Mouse (Mus musculus): ENCODE results near the gene Olfr907. TPM values are rescaled to one million over a fixed set of nuclear protein-coding genes. Genes with fewer than 3 reads are reported as not detected.

Olfr907 gene
- polyA plus RNA-seq (2015; fragmentation: Nextera tagmentation; extraction: Ambion mirVana) = not detected in 2 replicates

DNA sequence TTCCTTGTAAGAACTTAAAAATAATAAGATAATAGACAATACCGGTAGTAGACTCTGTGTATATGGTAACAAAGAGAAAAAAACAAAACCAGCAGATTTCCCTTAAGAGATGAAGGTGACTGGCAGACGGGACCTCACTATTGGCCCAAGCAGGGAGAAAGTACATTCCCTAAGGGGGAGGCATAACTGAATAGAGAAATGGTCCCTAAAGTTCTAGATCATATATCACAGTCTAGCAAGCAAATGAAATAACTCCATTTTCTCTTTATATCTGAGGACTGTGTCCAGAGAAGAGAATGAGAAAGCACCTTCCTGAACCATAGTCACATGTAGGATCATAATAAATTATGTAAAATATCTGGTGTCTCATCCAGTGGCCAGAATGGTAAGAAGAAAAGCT lies at the start of gene Olfr907:
Gene Olfr907 (plus strand): TSS at position 301 of the 400 bp plus-strand sequence.
- no peak within 1 kb of the TSS for H3K4me3 ChIP-seq (ENCODE audit: low read depth, low read length)
- no peaks in the 10 kb centered on the region for H3K9me3 ChIP-seq (replicated peaks; ENCODE audit: control insufficient read depth, low read length, poor library complexity, severe bottlenecking)
- ATAC-seq = no peak
- no peak within 1 kb of the TSS for H3K9ac ChIP-seq (ENCODE audit: low read depth, low read length)
- no peaks in the 10 kb centered on the region for H3K36me3 ChIP-seq (ENCODE audit: control insufficient read depth, insufficient read depth, low read length)
- no peak within 1 kb of the TSS for H3K27ac ChIP-seq (ENCODE audit: low read length)
- no peaks in the 10 kb centered on the region for H3K4me1 ChIP-seq (ENCODE audit: control insufficient read depth, insufficient read depth, low read length)
- no peak within 1 kb of the TSS for H3K4me2 ChIP-seq (ENCODE audit: low read length)
- 90% methylated on average over 2 of the region's 2 CpGs for WGBS
- no peaks in the 10 kb centered on the region for H3K27me3 ChIP-seq (ENCODE audit: control insufficient read depth, insufficient read depth, low read depth, low read length)

DNA sequence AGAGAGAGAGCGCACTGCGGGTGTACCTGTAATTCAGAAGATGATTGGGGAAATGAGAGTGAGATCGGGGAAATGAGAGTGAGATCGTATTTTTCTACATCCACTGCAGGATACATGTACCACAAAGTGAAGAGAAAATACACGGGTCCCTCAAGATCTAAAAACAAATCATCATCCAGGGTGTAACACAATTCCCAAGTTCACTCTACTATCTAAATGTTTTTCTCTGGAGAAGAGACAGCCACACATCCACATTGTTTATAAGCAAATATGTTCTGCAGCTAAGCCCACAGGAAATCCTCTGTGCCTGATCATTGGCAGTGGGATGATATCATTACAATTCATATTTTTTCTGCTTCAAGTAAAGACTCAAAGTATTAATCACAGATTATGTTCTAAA lies 48.2 kb upstream of the Olfr907 start, which contains the start of gene Olfr902:
Gene Olfr902 (plus strand): TSS at position 301 of the 400 bp plus-strand sequence.
- no peaks in the 10 kb centered on the region for H3K27me3 ChIP-seq (ENCODE audit: control insufficient read depth, insufficient read depth, low read depth, low read length)
- H3K36me3 ChIP-seq (ENCODE audit: control insufficient read depth, insufficient read depth, low read length) = no peaks in the 10 kb centered on the region
- 90% methylated on average over 5 of the region's 5 CpGs for WGBS
- no peaks in the 10 kb centered on the region for H3K9me3 ChIP-seq (replicated peaks; ENCODE audit: control insufficient read depth, low read length, poor library complexity, severe bottlenecking)
- no peak within 1 kb of the TSS for H3K4me2 ChIP-seq (ENCODE audit: low read length)
- no peak for ATAC-seq
- H3K4me1 ChIP-seq (ENCODE audit: control insufficient read depth, insufficient read depth, low read length) = no peaks in the 10 kb centered on the region
- no peak within 1 kb of the TSS for H3K4me3 ChIP-seq (ENCODE audit: low read depth, low read length)
- no peak within 1 kb of the TSS for H3K9ac ChIP-seq (ENCODE audit: low read depth, low read length)
- no peak within 1 kb of the TSS for H3K27ac ChIP-seq (ENCODE audit: low read length)

DNA sequence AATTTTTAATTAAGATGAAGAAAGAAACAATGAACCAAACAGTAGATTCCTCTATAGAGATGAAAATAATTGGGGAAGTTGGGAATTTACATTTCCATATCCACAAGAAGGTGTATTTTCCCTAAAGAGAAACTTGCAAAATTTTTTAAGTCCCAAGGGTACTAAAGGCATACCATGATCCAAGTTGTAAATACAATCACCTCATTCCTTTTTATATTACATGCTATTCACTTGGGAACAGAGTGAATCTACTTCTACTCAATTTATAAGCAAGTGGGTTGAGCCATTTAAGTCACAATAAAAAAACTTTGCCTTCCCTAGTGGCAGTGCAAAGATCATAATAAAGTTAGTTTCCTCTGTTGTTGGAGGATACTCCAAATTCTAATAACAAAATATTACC lies 32.8 kb upstream of the Olfr907 start, which contains the start of gene Olfr904:
Gene Olfr904 (plus strand): TSS at position 301 of the 400 bp plus-strand sequence.
- H3K27me3 ChIP-seq (ENCODE audit: control insufficient read depth, insufficient read depth, low read depth, low read length) = no peaks in the 10 kb centered on the region
- H3K4me1 ChIP-seq (ENCODE audit: control insufficient read depth, insufficient read depth, low read length) = no peaks in the 10 kb centered on the region
- no peaks in the 10 kb centered on the region for H3K9me3 ChIP-seq (replicated peaks; ENCODE audit: control insufficient read depth, low read length, poor library complexity, severe bottlenecking)
- no peaks in the 10 kb centered on the region for H3K36me3 ChIP-seq (ENCODE audit: control insufficient read depth, insufficient read depth, low read length)
- no peak within 1 kb of the TSS for H3K4me3 ChIP-seq (ENCODE audit: low read depth, low read length)
- H3K9ac ChIP-seq (ENCODE audit: low read depth, low read length) = no peak within 1 kb of the TSS
- no peak for ATAC-seq
- no peak within 1 kb of the TSS for H3K4me2 ChIP-seq (ENCODE audit: low read length)
- H3K27ac ChIP-seq (ENCODE audit: low read length) = no peak within 1 kb of the TSS

DNA sequence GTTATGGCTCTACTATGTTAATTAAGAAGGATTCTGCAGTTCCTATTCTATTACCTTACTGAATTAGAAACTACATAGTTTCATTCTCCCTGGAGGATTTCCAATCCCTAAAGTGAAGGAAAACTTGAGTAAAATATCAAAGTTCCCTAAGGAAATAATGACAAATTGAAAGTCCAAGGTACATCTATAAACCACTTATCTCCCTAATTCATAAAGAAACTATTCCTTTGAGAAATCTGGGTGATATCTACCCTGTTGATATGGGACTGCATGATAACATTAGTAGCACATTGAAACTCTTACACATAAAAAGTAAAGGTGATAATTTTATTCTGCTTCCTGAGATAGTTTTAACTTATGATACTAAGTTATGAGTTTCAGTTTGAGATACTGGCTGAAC lies 24.8 kb upstream of the Olfr907 start, which contains the start of gene Olfr905:
Gene Olfr905 (plus strand): TSS at position 301 of the 400 bp plus-strand sequence.
- H3K9me3 ChIP-seq (replicated peaks; ENCODE audit: control insufficient read depth, low read length, poor library complexity, severe bottlenecking) = no peaks in the 10 kb centered on the region
- H3K4me3 ChIP-seq (ENCODE audit: low read depth, low read length) = no peak within 1 kb of the TSS
- H3K4me1 ChIP-seq (ENCODE audit: control insufficient read depth, insufficient read depth, low read length) = no peaks in the 10 kb centered on the region
- H3K9ac ChIP-seq (ENCODE audit: low read depth, low read length) = no peak within 1 kb of the TSS
- H3K36me3 ChIP-seq (ENCODE audit: control insufficient read depth, insufficient read depth, low read length) = no peaks in the 10 kb centered on the region
- no peak for ATAC-seq
- no peaks in the 10 kb centered on the region for H3K27me3 ChIP-seq (ENCODE audit: control insufficient read depth, insufficient read depth, low read depth, low read length)
- no peak within 1 kb of the TSS for H3K27ac ChIP-seq (ENCODE audit: low read length)
- H3K4me2 ChIP-seq (ENCODE audit: low read length) = no peak within 1 kb of the TSS

DNA sequence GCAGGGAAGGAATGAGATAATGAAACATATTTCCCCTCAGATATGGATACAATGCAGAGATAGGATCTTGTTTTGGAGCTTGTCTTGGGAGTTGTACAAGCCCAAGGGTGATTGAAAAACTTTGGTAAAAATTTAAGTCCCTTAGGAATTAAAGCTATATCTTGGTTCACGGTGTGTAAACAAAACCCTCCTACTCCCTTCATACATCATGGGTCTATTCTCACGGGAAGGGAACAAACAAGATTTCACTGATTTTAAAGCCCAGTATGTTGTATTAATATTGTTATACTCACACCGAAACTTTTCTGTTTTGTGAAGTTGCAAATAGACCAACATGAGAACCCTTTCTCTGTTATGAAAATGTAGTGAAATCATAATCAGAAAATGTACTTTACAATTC lies 8.8 kb upstream of the Olfr907 start, which contains the start of gene Olfr906:
Gene Olfr906 (plus strand): TSS at position 301 of the 400 bp plus-strand sequence.
- Histone ChIP-seq H3K27ac (ENCODE audit: low read length) (no peak within 1 kb of the TSS), H3K9me3 (replicated peaks; ENCODE audit: control insufficient read depth, low read length, poor library complexity, severe bottlenecking) (no peaks in the 10 kb centered on the region), H3K4me2 (ENCODE audit: low read length) (no peak within 1 kb of the TSS), H3K9ac (ENCODE audit: low read depth, low read length) (no peak within 1 kb of the TSS), H3K27me3 (ENCODE audit: control insufficient read depth, insufficient read depth, low read depth, low read length) (no peaks in the 10 kb centered on the region), H3K36me3 (ENCODE audit: control insufficient read depth, insufficient read depth, low read length) (no peaks in the 10 kb centered on the region), H3K4me1 (ENCODE audit: control insufficient read depth, insufficient read depth, low read length) (no peaks in the 10 kb centered on the region), H3K4me3 (ENCODE audit: low read depth, low read length) (no peak within 1 kb of the TSS)
- 92% methylated on average over 3 of the region's 3 CpGs for WGBS
- no peak for ATAC-seq

DNA sequence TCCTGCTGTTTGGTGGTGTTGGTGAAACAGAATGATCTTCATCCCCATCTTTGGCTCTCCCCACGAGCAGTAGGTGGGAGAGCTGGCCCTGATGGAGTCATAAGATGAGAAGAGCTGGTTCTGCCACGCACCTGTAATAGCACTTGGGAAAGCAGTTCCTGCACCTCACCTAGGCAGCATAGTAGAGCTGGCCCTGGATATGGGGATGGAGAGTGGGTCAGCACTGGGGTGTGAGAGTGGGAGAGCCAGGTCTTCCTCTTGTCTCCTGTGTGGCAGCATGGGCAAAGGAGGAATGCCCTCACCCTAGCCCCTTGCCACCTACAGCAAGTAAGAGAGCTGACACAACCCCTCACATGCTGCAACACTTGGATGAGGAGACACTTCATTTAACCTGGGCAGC lies 16.8 kb downstream of the Olfr907 start:
- H3K27ac ChIP-seq (ENCODE audit: low read length) = no peak overlapping the region
- WGBS = 74% methylated on average over 2 of the region's 2 CpGs
- H3K27me3 ChIP-seq (ENCODE audit: control insufficient read depth, insufficient read depth, low read depth, low read length) = no peaks in the 10 kb centered on the region
- no peak overlapping the region for H3K4me2 ChIP-seq (ENCODE audit: low read length)
- no peak for ATAC-seq
- H3K4me3 ChIP-seq (ENCODE audit: low read depth, low read length) = no peak overlapping the region
- no peak overlapping the region for H3K9ac ChIP-seq (ENCODE audit: low read depth, low read length)
- H3K4me1 ChIP-seq (ENCODE audit: control insufficient read depth, insufficient read depth, low read length) = no peaks in the 10 kb centered on the region
- H3K36me3 ChIP-seq (ENCODE audit: control insufficient read depth, insufficient read depth, low read length) = no peaks in the 10 kb centered on the region
- H3K9me3 ChIP-seq (replicated peaks; ENCODE audit: control insufficient read depth, low read length, poor library complexity, severe bottlenecking) = no peaks in the 10 kb centered on the region

DNA sequence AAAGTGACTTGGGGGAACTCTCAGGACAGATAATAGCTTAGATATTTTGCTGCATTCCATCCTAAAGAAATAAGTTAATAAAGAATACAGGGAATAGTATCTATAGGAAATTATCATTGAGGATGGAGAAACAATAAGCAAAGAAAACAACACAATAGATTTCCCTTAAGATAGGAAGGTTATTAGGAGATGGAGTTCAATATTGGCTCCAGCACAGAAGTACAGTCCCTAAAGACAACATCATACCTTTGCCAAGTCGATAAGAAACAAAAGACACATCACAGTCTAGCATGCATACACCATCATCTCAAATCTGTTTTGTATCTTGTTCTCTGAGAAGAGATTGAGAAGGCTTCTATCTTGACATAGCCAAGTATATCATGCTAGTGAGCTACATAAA lies 25.7 kb downstream of the Olfr907 start, which contains the start of gene Olfr911-ps1:
Gene Olfr911-ps1 (plus strand): TSS at position 301 of the 400 bp plus-strand sequence.
- no peak within 1 kb of the TSS for H3K27ac ChIP-seq (ENCODE audit: low read length)
- no peaks in the 10 kb centered on the region for H3K27me3 ChIP-seq (ENCODE audit: control insufficient read depth, insufficient read depth, low read depth, low read length)
- ATAC-seq = no peak
- H3K4me2 ChIP-seq (ENCODE audit: low read length) = no peak within 1 kb of the TSS
- 66% methylated on average over 1 of the region's 1 CpGs for WGBS
- no peak within 1 kb of the TSS for H3K4me3 ChIP-seq (ENCODE audit: low read depth, low read length)
- no peak within 1 kb of the TSS for H3K9ac ChIP-seq (ENCODE audit: low read depth, low read length)
- H3K36me3 ChIP-seq (ENCODE audit: control insufficient read depth, insufficient read depth, low read length) = no peaks in the 10 kb centered on the region
- H3K4me1 ChIP-seq (ENCODE audit: control insufficient read depth, insufficient read depth, low read length) = no peaks in the 10 kb centered on the region
- no peaks in the 10 kb centered on the region for H3K9me3 ChIP-seq (replicated peaks; ENCODE audit: control insufficient read depth, low read length, poor library complexity, severe bottlenecking)

- H3K36me3 ChIP-seq (ENCODE audit: control insufficient read depth, insufficient read depth, low read length) = no peaks in the 10 kb centered on the region
- no peak within 1 kb of the TSS for H3K4me2 ChIP-seq (ENCODE audit: low read length)
- no peaks in the 10 kb centered on the region for H3K27me3 ChIP-seq (ENCODE audit: control insufficient read depth, insufficient read depth, low read depth, low read length)
- no peak within 1 kb of the TSS for H3K4me3 ChIP-seq (ENCODE audit: low read depth, low read length)
- H3K9me3 ChIP-seq (replicated peaks; ENCODE audit: control insufficient read depth, low read length, poor library complexity, severe bottlenecking) = no peaks in the 10 kb centered on the region
- WGBS = 95% methylated on average over 2 of the region's 2 CpGs
- no peak within 1 kb of the TSS for H3K27ac ChIP-seq (ENCODE audit: low read length)
- H3K9ac ChIP-seq (ENCODE audit: low read depth, low read length) = no peak within 1 kb of the TSS
- ATAC-seq = no peak
- no peaks in the 10 kb centered on the region for H3K4me1 ChIP-seq (ENCODE audit: control insufficient read depth, insufficient read depth, low read length)
Observed at GRCm38 (mm10) chr9:38537549-38537948, 41.9 kb downstream of the Olfr907 start, which contains the start of gene Olfr910. TSS of gene Olfr910 (plus strand) at chr9:38537849.
